Mouse (Mus musculus) NIH3T3 (cell line): ENCODE results near the gene Srxn1.

ENCODE experiments used
- DNase-seq: peaks from one replicate; pipeline ENCODE4 v3.0.0-alpha.2; 2012; ENCODE audit warnings: low read depth

Gene Srxn1

DNA sequence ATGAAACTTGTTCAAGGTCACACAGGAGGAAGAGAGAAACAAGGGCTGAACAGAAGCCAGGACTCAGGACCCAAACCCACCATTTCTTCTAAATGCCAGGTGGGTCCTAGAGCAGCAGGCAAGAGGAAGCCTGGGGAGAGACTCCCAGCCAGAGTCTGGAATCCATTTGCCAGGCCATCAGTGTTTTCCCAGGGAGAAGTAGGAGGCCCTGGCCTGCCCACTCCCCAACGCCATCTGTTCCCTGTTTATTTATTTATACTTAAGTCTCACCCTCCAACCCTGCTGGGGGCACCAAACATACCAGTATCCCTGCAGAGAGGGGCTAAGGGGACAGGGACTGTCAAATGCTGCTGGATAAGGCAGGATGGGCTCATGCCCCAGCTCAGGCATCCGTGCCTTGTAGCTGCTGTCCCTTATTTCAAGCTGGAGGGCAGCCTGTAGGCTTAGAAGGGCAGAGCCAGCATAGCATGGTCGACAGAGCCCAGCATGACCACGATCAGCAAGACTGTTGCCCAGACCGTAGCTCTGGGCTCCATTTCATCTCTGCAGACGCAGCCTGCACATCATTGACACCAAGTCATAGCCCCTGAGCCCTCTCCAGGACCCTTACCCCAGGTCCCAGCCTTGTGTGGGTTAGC is 14.0 kb downstream of the Srxn1 start:
- DNase-seq: no peak

- DNase-seq: no peak
These were observed 17.6 kb downstream of the Srxn1 start for GRCm38 (mm10) chr2:152122896-152123295.

DNA sequence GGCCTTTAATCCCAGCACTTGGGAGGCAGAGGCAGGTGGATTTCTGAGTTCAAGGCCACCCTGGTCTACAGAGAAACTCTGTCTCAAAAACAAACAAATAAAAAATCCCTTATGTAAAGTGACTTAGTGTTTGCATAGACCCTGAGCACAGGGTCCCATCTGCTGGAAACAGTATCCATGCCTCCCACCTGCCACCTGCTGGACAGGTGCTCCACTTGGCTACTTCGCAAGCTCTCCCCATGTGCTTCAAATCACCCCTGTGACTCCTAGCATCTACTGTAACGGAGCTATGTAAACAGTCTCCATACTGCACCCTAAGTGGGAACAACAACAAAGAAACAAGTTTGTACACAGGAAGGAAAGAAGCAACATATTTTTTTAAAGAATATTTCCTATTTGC is 23.3 kb downstream of the Srxn1 start:
- no peak for DNase-seq

DNA sequence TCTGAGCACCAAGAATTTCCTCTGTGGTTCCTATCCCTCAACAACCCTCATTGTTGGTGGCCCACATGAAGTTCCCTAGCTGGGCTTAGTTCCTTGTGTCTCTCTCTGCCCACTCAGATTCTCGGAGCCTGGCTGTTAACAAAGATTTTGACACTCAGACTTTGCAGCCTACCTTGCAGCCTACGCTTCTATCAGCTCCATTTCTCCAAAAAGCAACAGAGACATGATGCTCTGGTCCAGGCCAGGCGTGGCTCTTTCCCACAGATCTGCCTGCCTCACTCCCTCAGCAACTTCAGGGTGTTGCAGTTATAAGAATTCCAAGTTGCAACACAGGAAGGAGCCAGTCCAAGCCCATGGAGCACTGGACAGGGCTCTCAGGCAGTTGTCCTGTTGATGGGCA is 24.5 kb downstream of the Srxn1 start:
- DNase-seq: no peak

- no peak for DNase-seq
These were observed 26.7 kb downstream of the Srxn1 start for GRCm38 (mm10) chr2:152132016-152132415.

DNA sequence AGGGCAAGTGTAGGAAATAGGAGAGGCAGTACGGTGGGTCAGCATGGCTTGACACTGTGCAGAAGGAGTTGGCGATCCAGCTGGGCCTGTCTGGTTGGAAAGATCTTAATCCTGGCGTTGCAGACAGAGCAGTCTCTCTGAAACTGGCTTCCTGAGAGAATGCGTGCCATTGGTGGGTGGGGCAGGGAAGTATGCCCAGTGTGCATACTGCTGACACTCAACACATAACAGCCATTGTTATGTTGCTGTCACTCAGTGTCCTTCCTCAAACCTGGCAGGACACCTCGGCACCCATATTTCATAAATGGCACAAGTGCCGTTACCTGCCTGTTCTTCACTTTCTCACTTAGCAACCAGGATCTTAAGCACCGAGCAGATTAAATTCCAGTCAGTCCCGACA is 27.4 kb downstream of the Srxn1 start:
- no peak for DNase-seq

GRCm38 (mm10) chr2:152139191-152139987 is 34.1 kb downstream of the Srxn1 start:
- DNase-seq: no peak

GRCm38 (mm10) chr2:152140941-152141340 is 35.6 kb downstream of the Srxn1 start:
- DNase-seq: no peak

- peak; percentile 9 for DNase-seq
These were observed 36.2 kb downstream of the Srxn1 start for GRCm38 (mm10) chr2:152141491-152141890.

GRCm38 (mm10) chr2:152142046-152142445 is 36.7 kb downstream of the Srxn1 start:
- DNase-seq: peak; percentile 43

- no peak for DNase-seq
These were observed 37.3 kb downstream of the Srxn1 start for GRCm38 (mm10) chr2:152142571-152142970.

GRCm38 (mm10) chr2:152143279-152144157 is 38.2 kb downstream of the Srxn1 start, which contains the start of gene Tcf15:
Gene Tcf15, plus strand, starts transcription at chr2:152143561.
- no peak for DNase-seq

DNA sequence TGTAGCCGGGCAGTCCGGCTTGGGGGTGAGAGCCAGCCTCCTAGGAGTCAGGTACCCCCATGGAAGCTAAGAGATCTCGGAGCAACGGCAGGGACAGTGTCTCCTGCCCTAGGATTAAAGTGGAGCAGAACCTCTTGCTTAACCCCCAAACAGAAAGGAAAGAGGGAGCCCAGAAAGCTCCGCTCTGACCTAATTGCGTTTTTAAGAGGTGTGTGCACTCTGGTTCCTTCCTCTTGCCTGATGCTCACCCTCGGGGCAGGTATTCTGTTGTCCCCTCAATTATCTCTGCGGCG is 38.8 kb downstream of the Srxn1 start:
- DNase-seq: no peak

GRCm38 (mm10) chr2:152144501-152144900 is 39.2 kb downstream of the Srxn1 start:
- no peak for DNase-seq

DNA sequence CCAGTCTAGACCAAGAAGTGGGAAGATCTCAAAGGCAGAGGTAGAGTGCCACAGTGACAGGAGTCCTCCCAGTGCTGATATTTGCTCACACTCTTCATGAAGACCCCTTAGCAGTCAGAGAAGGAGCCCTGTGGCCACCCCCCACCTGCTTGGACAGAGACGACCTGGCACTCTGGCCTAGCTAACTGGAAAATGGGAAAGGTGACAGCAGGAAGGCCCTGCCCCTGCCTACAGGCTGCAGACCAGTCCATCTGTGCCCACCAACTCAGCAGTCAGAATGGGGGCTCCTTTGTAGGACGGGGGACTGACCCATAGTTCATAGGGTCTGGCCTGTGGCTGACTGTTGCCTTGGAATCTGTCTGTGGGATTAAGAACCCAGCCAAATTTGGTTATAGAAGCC is 40.4 kb downstream of the Srxn1 start:
- DNase-seq: no peak

- DNase-seq: no peak
These were observed 41.8 kb downstream of the Srxn1 start for GRCm38 (mm10) chr2:152147079-152147478.

- DNase-seq: no peak
These were observed 43.4 kb downstream of the Srxn1 start for GRCm38 (mm10) chr2:152148675-152149074.

- no peak for DNase-seq
These were observed 44.6 kb downstream of the Srxn1 start for GRCm38 (mm10) chr2:152149891-152150290.

- no peak for DNase-seq
These were observed 45.1 kb downstream of the Srxn1 start for GRCm38 (mm10) chr2:152150373-152150772.

- no peak for DNase-seq
These were observed 48.0 kb downstream of the Srxn1 start for GRCm38 (mm10) chr2:152153361-152153760.

DNA sequence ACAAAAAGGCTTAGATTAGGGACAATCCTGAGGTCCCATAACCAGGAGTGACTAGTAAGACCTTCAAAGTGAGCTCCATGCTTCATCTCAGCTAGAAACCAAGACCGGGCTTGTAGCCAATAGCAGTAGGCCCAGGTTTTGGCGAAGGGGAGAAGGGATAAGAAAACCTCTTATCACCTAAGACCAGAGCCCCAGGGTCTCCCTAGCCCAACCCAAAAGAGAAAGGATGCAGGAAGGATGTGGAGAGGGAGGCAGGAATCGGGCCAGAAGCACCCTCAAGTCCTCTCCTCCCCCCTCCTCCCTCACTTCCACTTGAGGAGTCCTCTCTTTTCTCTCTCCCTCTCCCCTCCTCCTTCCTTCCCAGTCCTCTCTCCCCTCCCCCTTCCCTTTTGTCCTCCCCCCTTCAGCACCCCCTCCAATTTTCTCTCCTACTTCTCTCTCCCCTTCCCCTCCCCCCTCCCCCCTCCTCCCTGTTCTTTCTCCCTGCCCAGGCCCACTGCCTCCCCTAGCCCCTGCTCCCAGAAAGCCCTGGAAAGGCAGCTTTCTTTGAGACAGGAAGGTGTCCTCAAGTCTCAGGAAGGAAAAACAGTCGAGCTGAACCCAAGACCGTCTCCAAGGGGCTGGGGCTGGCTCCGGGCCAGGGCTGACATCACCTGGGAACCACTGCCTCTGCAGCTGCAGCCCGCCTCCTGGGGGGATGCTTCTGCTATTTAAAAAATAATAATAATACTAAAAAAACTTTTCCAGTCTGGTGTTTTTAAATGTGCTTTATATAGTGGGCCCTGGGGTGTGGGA is 50.3 kb downstream of the Srxn1 start:
- DNase-seq: peak; percentile 12

DNA sequence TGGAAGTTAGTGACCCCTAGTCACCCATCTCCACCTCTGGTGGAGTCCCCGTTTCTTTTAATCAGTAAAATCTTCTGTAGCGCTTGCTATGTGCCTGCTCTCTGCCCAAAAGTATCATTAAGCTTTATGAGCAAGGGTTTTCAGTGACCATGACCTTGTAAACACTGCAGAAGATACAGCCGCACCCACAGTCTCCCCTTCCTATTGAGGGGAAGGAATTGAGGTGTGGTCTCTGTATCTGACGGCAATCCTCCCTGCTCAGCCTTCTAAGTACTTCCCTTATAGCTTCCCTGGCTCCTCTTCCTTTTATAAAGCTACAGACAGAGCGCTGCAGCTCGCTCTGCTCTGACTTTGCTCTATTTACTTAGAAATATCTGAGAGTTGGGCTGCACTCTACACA is 51.2 kb downstream of the Srxn1 start:
- no peak for DNase-seq
